25 mouse cellular contexts compared by ENCODE assay signal in the genomic region with DNA sequence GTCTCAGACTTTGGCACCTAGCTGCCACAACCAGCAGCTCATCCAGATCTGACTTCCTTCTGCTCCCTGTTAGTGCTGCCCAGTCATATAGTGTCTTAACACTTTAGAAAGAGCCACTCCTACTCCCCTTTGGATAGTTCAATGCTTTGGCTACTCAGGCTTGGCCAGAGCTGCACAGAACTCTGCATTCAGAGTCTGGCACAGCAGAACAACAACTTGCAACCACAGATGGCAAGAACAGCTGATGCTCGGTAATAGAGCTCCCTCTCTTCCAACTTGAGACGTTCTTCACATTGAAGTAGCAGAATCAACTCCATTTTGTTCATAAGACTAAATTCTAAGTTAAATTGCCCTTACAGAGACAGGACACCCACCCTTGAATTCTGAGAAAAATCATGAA.
DNase-seq lines count a peak whose midpoint lies in the region; TF ChIP-seq lines count a peak whose summit lies in the region.
"Had no signal": no experiment of that assay in that cellular context is flagged by ENCODE, and none has a peak within 500 bp of the region (broad histone marks: within the 10 kb centered on the region; RNA-seq: fewer than 3 reads in every experiment).

No protein-coding gene starts in this region.

- H3K27ac ChIP-seq in layer of hippocampus, adult 2 months, result no peak overlapping the region
- H3K27ac ChIP-seq: heart, adult 2 months; heart, embryonic 13.5 days; hindbrain, embryonic 10.5 days; liver, embryonic 14.5 days; stomach, postnatal 0 days had no signal

- no peak for TF ChIP-seq POLR2A in brain, embryonic 14.5 days (IDR thresholded peaks at IDR 0.05; ENCODE audit: borderline replicate concordance, extremely low read depth, insufficient read depth, insufficient read length, poor library complexity, severe bottlenecking)

- H3K4me3 ChIP-seq in layer of hippocampus, adult 2 months, result no peak overlapping the region
- H3K4me3 ChIP-seq: heart, adult 2 months; heart, embryonic 13.5 days; hindbrain, embryonic 10.5 days had no signal

- DNase-seq in layer of hippocampus, adult 11-12 months (ENCODE audit: low spot score), result peak; percentile 4
- no peak for DNase-seq in layer of hippocampus, postnatal 25 days (ENCODE audit: extremely low spot score in 1 of 2, low spot score in 1 of 2)
- peak; percentile 17 for DNase-seq in brain, embryonic 14.5 days (ENCODE audit: low read depth)
- peak; percentile 2 to 11 for DNase-seq in layer of hippocampus, adult 2 months (ENCODE audit: low spot score in 2 of 2)
- DNase-seq in telencephalon, adult 2 months (ENCODE audit: low read depth, low spot score), result peak; percentile 24
- no peak for DNase-seq in kidney, adult 9 months
- DNase-seq: adrenal gland, adult 2 months; B cell, adult 2 months; cerebellum, adult 18-20 months; cerebellum, postnatal 36 days; heart, adult 2 months; heart, postnatal 10 days; kidney, adult 18-20 months; kidney, postnatal 36 days; liver; lung, embryonic 14.5 days; lung, postnatal 14 days; midbrain, embryonic 14.5 days; right cerebral cortex, postnatal 25 days; thymus, adult 2 months; thymus, postnatal 4 days had no signal

- TF ChIP-seq CTCF in brain, embryonic 14.5 days (IDR thresholded peaks at IDR 0.05; ENCODE audit: borderline replicate concordance, extremely low read depth, insufficient read depth, insufficient read length), result no peak
- no peak for TF ChIP-seq CTCF in layer of hippocampus, adult 2 months (conservative IDR thresholded peaks at IDR 0.05)

Comparison
In these comparisons a context has a peak if more than half of its experiments do, and no peak if none do; other contexts are left out.
1. DNase-seq: peak in layer of hippocampus, adult 11-12 months (single experiment), brain, embryonic 14.5 days (single experiment), layer of hippocampus, adult 2 months (2 of 2) and telencephalon, adult 2 months (single experiment); none in layer of hippocampus, postnatal 25 days (0 of 2) and kidney, adult 9 months (single experiment).